Comparison of ENCODE assay signal across 8 mouse cellular contexts in genomic region chr15:102074876-102075585, GRCm38 (mm10). TPM values are rescaled to one million over a fixed set of nuclear protein-coding genes. Genes with fewer than 3 reads are reported as not detected.
A peak's percentile ranks its signal among the peaks of the same experiment; 100 is the strongest.
DNase-seq lines count a peak whose midpoint lies in the region; ATAC-seq and TF ChIP-seq lines count a peak whose summit lies in the region.

No protein-coding gene starts in this region.

- H3ac ChIP-seq in myocyte (ENCODE audit: control insufficient read depth, insufficient read length), result peak overlapping the region; percentile 96

- peaks cover 63% of the 10 kb centered on the region for H3K79me2 ChIP-seq in myocyte (ENCODE audit: control insufficient read depth, insufficient read depth)

- 13% methylated on average over 11 of the region's 11 CpGs for WGBS in embryonic facial prominence, embryonic 12.5 days
- WGBS in intestine, embryonic 16.5 days, result 7% methylated on average over 11 of the region's 11 CpGs

- peak overlapping the region; percentile 93 for H3K9ac ChIP-seq in embryonic facial prominence, embryonic 12.5 days
- H3K9ac ChIP-seq in intestine, embryonic 16.5 days (ENCODE audit: low read depth, low read length), result peak overlapping the region; percentile 100

- H3K4me1 ChIP-seq in embryonic facial prominence, embryonic 12.5 days, result peaks cover 17% of the 10 kb centered on the region
- H3K4me1 ChIP-seq in intestine, embryonic 16.5 days (ENCODE audit: control insufficient read depth, insufficient read depth, low read length), result peaks cover 8% of the 10 kb centered on the region; the same call in 1 of the 2 replicates

- H3K4me3 ChIP-seq in embryonic facial prominence, embryonic 12.5 days, result peak overlapping the region; percentile 78
- peak overlapping the region; percentile 96 for H3K4me3 ChIP-seq in intestine, embryonic 16.5 days (ENCODE audit: low read length)
- peak overlapping the region; percentile 88 for H3K4me3 ChIP-seq in myocyte

- H3K27me3 ChIP-seq in embryonic facial prominence, embryonic 12.5 days, result no peaks in the 10 kb centered on the region
- no peaks in the 10 kb centered on the region for H3K27me3 ChIP-seq in intestine, embryonic 16.5 days (replicated peaks; ENCODE audit: control insufficient read depth, insufficient read depth, low read length)
- H3K27me3 ChIP-seq in myocyte (ENCODE audit: control insufficient read depth, insufficient read depth, insufficient read length), result no peaks in the 10 kb centered on the region

- DNase-seq in kidney, postnatal 36 days, result peak; percentile 10 to 22
- DNase-seq in kidney, postnatal 14 days, result no peak
- DNase-seq in cerebellum, adult 11 months, result no peak
- no peak for DNase-seq in adrenal gland, postnatal 14 days
- DNase-seq in cerebellum, postnatal 25 days, result no peak

- H3K4me2 ChIP-seq in embryonic facial prominence, embryonic 12.5 days (replicated peaks), result peak overlapping the region; percentile 65
- H3K4me2 ChIP-seq in intestine, embryonic 16.5 days (ENCODE audit: low read depth, low read length), result peak overlapping the region; percentile 72
- H3K4me2 ChIP-seq in myocyte (ENCODE audit: low read depth), result peak overlapping the region; percentile 95

- no peaks in the 10 kb centered on the region for H3K36me3 ChIP-seq in embryonic facial prominence, embryonic 12.5 days
- H3K36me3 ChIP-seq in intestine, embryonic 16.5 days (ENCODE audit: control insufficient read depth, insufficient read depth, low read length), result 0 out of 2 replicates have a peak, but pooled peaks cover 4% of the 10 kb centered on the region
- no peaks in the 10 kb centered on the region for H3K36me3 ChIP-seq in myocyte (ENCODE audit: control insufficient read depth, insufficient read depth)

- TF ChIP-seq POLR2A in myocyte (IDR thresholded peaks at IDR 0.05; ENCODE audit: insufficient read length, low read depth), result no peak

- ATAC-seq in embryonic facial prominence, embryonic 12.5 days (ENCODE audit: insufficient number of reproducible peaks, insufficient read depth, low FRiP score, low TSS enrichment), result no peak
- ATAC-seq in intestine, embryonic 16.5 days, result no peak

- H3K27ac ChIP-seq in embryonic facial prominence, embryonic 12.5 days, result no peak overlapping the region
- H3K27ac ChIP-seq in intestine, embryonic 16.5 days (ENCODE audit: low read length), result peak overlapping the region; percentile 98; the same call in 1 of the 2 replicates

- H3K9me3 ChIP-seq in embryonic facial prominence, embryonic 12.5 days, result no peaks in the 10 kb centered on the region
- no peaks in the 10 kb centered on the region for H3K9me3 ChIP-seq in intestine, embryonic 16.5 days (ENCODE audit: control insufficient read depth, low read length)

TF ChIP-seq in myocyte, 11 proteins besides CTCF, POLR2A, EP300 and RAD21:
- TF ChIP-seq MYOD1 (IDR thresholded peaks at IDR 0.05; ENCODE audit: control insufficient read depth in 1 of 3, insufficient read length in 2 of 3, low read depth in 2 of 3) (no peak), MYOG (IDR thresholded peaks at IDR 0.05; ENCODE audit: control insufficient read depth in 1 of 3, insufficient read depth in 1 of 3, insufficient read length in 2 of 3, low read depth in 2 of 3) (no peak), SRF (IDR thresholded peaks at IDR 0.05; ENCODE audit: control insufficient read depth, insufficient read length, low read depth) (no peak), USF1 (IDR thresholded peaks at IDR 0.05; ENCODE audit: low read depth) (no peak), REST (IDR thresholded peaks at IDR 0.05; ENCODE audit: insufficient read depth, insufficient read length) (no peak), MAX (IDR thresholded peaks at IDR 0.05; ENCODE audit: low read depth) (no peak), TCF12 (IDR thresholded peaks at IDR 0.05; ENCODE audit: insufficient read depth, poor library complexity, severe bottlenecking) (no peak), POLR2AphosphoS2 (IDR thresholded peaks at IDR 0.05; ENCODE audit: insufficient read length, low read depth) (no peak)

RNA-seq across cellular contexts. Expression of gene Eif4b, which starts 1.5 kb away (rescaled TPM):
- 113 and 120 TPM in 2 replicates for polyA plus RNA-seq in embryonic facial prominence, embryonic 12.5 days (2016; fragmentation: Nextera tagmentation; extraction: Ambion mirVana)
- 112 and 117 TPM in 2 replicates for polyA plus RNA-seq in intestine, embryonic 16.5 days (2015; fragmentation: Nextera tagmentation; extraction: Ambion mirVana)
- 266 TPM for polyA plus RNA-seq in myocyte (2012; fragmentation: generic; extraction: Trizol)
- 224 and 250 TPM in 2 replicates for total RNA-seq in adrenal gland, postnatal 14 days (2021)

RNA-seq across cellular contexts. Expression of gene Tns2, which starts 25.2 kb away (rescaled TPM):
- 29.6 and 34.0 TPM in 2 replicates for polyA plus RNA-seq in embryonic facial prominence, embryonic 12.5 days (2016; fragmentation: Nextera tagmentation; extraction: Ambion mirVana)
- 26.4 and 28.6 TPM in 2 replicates for polyA plus RNA-seq in intestine, embryonic 16.5 days (2015; fragmentation: Nextera tagmentation; extraction: Ambion mirVana)
- polyA plus RNA-seq in myocyte (2012; fragmentation: generic; extraction: Trizol), result 128 TPM
- total RNA-seq in adrenal gland, postnatal 14 days (2021), result 83.0 and 121 TPM in 2 replicates

RNA-seq across cellular contexts. Expression of gene Krt18, which starts 47.1 kb away (rescaled TPM):
- polyA plus RNA-seq in embryonic facial prominence, embryonic 12.5 days (2016; fragmentation: Nextera tagmentation; extraction: Ambion mirVana), result 47.5 and 50.6 TPM in 2 replicates
- 353 and 370 TPM in 2 replicates for polyA plus RNA-seq in intestine, embryonic 16.5 days (2015; fragmentation: Nextera tagmentation; extraction: Ambion mirVana)
- polyA plus RNA-seq in myocyte (2012; fragmentation: generic; extraction: Trizol), result not detected
- 2.4 and 11.6 TPM in 2 replicates for total RNA-seq in adrenal gland, postnatal 14 days (2021)

Comparison
In these comparisons a context has a peak if more than half of its experiments do, and no peak if none do; other contexts are left out.
1. DNase-seq: peak in kidney, postnatal 36 days (2 of 2); none in kidney, postnatal 14 days (single experiment), cerebellum, adult 11 months (single experiment), adrenal gland, postnatal 14 days (single experiment) and cerebellum, postnatal 25 days (0 of 2).
2. RNA of gene Krt18, which starts 47.1 kb away (polyA plus RNA-seq): 353 to 370 TPM in intestine, embryonic 16.5 days and 47.5 to 50.6 TPM in embryonic facial prominence, embryonic 12.5 days; not detected in myocyte (single experiment); every median in the first group is over 10 times any median in the second.
3. Peak in every context shown above with its lines, with median percentiles within 50 percentile points of each other: H3K4me2 ChIP-seq and H3K4me3 ChIP-seq.